ENCODE assay signal across 12 mouse cellular contexts in genomic region chr9:53702991-53703390, GRCm38 (mm10). TPM values are rescaled to one million over a fixed set of nuclear protein-coding genes. Genes with fewer than 3 reads are reported as not detected.
"Had no signal": no experiment of that assay in that cellular context is flagged by ENCODE, and none has a peak within 500 bp of the region (broad histone marks: within the 10 kb centered on the region; RNA-seq: fewer than 3 reads in every experiment).

No protein-coding gene starts in this region.

- DNase-seq: lung, adult 18-20 months; lung, embryonic 14.5 days; lung, postnatal 10 days; lung, postnatal 4 days; midbrain, embryonic 14.5 days; retina, postnatal 1 day; right cerebral cortex, adult 18-20 months; right cerebral cortex, postnatal 14 days; thymus, adult 2 months; thymus, postnatal 25 days; thymus, postnatal 4 days had no signal

RNA-seq across cellular contexts. Expression of gene Rab39, which starts 3.0 kb away (rescaled TPM):
- total RNA-seq: megakaryocyte-erythroid progenitor cell, adult 5-6 weeks had no signal
